ENCODE assay signal across 7 mouse cellular contexts in genomic region chr11:62024234-62024601, GRCm38 (mm10).
DNase-seq lines count a peak whose midpoint lies in the region; ATAC-seq and TF ChIP-seq lines count a peak whose summit lies in the region.

No protein-coding gene starts in this region.

- TF ChIP-seq POLR2A in limb, embryonic 14.5 days (IDR thresholded peaks at IDR 0.05; ENCODE audit: borderline replicate concordance, extremely low read depth, insufficient read depth, insufficient read length) = no peak

- 0 out of 2 replicates have a peak, but pooled peaks cover 3% of the 10 kb centered on the region for H3K4me1 ChIP-seq in limb, embryonic 14.5 days (ENCODE audit: control insufficient read depth, insufficient read depth, low read length)
- peaks cover 18% of the 10 kb centered on the region for H3K4me1 ChIP-seq in limb, embryonic 10.5 days
- H3K4me1 ChIP-seq in forebrain, embryonic 13.5 days = peaks cover 23% of the 10 kb centered on the region
- peaks cover 21% of the 10 kb centered on the region for H3K4me1 ChIP-seq in hindbrain, embryonic 13.5 days (replicated peaks)
- H3K4me1 ChIP-seq in midbrain, postnatal 0 days (ENCODE audit: insufficient read depth, low read length) = no peaks in the 10 kb centered on the region

- H3K36me3 ChIP-seq in limb, embryonic 14.5 days (ENCODE audit: control insufficient read depth, insufficient read depth, low read length) = no peaks in the 10 kb centered on the region
- H3K36me3 ChIP-seq in limb, embryonic 10.5 days = no peaks in the 10 kb centered on the region
- H3K36me3 ChIP-seq in forebrain, embryonic 13.5 days (ENCODE audit: poor library complexity, severe bottlenecking) = no peaks in the 10 kb centered on the region
- H3K36me3 ChIP-seq in hindbrain, embryonic 13.5 days = no peaks in the 10 kb centered on the region
- no peaks in the 10 kb centered on the region for H3K36me3 ChIP-seq in midbrain, postnatal 0 days (ENCODE audit: insufficient read depth, low read length)

- WGBS in limb, embryonic 14.5 days = 64% methylated on average over 8 of the region's 8 CpGs
- 87% methylated on average over 8 of the region's 8 CpGs for WGBS in limb, embryonic 10.5 days
- 10% methylated on average over 8 of the region's 8 CpGs for WGBS in forebrain, embryonic 13.5 days
- 32% methylated on average over 8 of the region's 8 CpGs for WGBS in hindbrain, embryonic 13.5 days
- WGBS in midbrain, postnatal 0 days = 39% methylated on average over 8 of the region's 8 CpGs

- H3K4me2 ChIP-seq in limb, embryonic 14.5 days (replicated peaks; ENCODE audit: low read depth, low read length, severe bottlenecking) = no peak overlapping the region
- peak overlapping the region; percentile 33 for H3K4me2 ChIP-seq in forebrain, embryonic 13.5 days
- H3K4me2 ChIP-seq in hindbrain, embryonic 13.5 days = no peak overlapping the region
- H3K4me2 ChIP-seq in midbrain, postnatal 0 days (ENCODE audit: low read depth, low read length, poor library complexity, severe bottlenecking) = no peak overlapping the region

- H3K9ac ChIP-seq in limb, embryonic 14.5 days (ENCODE audit: low read depth, low read length, severe bottlenecking) = no peak overlapping the region
- H3K9ac ChIP-seq in forebrain, embryonic 13.5 days = no peak overlapping the region
- 0 out of 2 replicates have a peak overlapping the region, but pooled peaks have one; percentile 1 for H3K9ac ChIP-seq in hindbrain, embryonic 13.5 days
- no peak overlapping the region for H3K9ac ChIP-seq in midbrain, postnatal 0 days (replicated peaks; ENCODE audit: low read length, poor library complexity, severe bottlenecking)

- H3K27ac ChIP-seq in limb, embryonic 14.5 days (replicated peaks; ENCODE audit: low read depth, low read length) = no peak overlapping the region
- H3K27ac ChIP-seq in limb, embryonic 10.5 days = no peak overlapping the region
- peak overlapping the region; percentile 38 for H3K27ac ChIP-seq in forebrain, embryonic 13.5 days
- H3K27ac ChIP-seq in hindbrain, embryonic 13.5 days = 0 out of 2 replicates have a peak overlapping the region, but pooled peaks have one; percentile 23
- peak overlapping the region; percentile 55; the same call in 1 of the 2 replicates for H3K27ac ChIP-seq in midbrain, postnatal 0 days (ENCODE audit: low read depth, low read length)

- peak; percentile 37 for DNase-seq in limb, embryonic 14.5 days (ENCODE audit: low spot score)
- DNase-seq in limb, embryonic 10.5 days (ENCODE audit: low spot score) = no peak
- no peak for DNase-seq in midbrain, postnatal 0 days (ENCODE audit: low spot score)
- no peak for DNase-seq in layer of hippocampus, postnatal 36 days

- no peaks in the 10 kb centered on the region for H3K27me3 ChIP-seq in limb, embryonic 14.5 days (ENCODE audit: control insufficient read depth, insufficient read depth, low read length)
- H3K27me3 ChIP-seq in limb, embryonic 10.5 days (ENCODE audit: low read depth, poor library complexity, severe bottlenecking) = no peaks in the 10 kb centered on the region
- no peaks in the 10 kb centered on the region for H3K27me3 ChIP-seq in forebrain, embryonic 13.5 days
- H3K27me3 ChIP-seq in hindbrain, embryonic 13.5 days = no peaks in the 10 kb centered on the region
- H3K27me3 ChIP-seq in midbrain, postnatal 0 days (ENCODE audit: insufficient read depth, low read length) = no peaks in the 10 kb centered on the region

- H3K9me3 ChIP-seq in limb, embryonic 14.5 days (ENCODE audit: control insufficient read depth, low read length) = no peaks in the 10 kb centered on the region
- no peaks in the 10 kb centered on the region for H3K9me3 ChIP-seq in limb, embryonic 10.5 days (replicated peaks)
- no peaks in the 10 kb centered on the region for H3K9me3 ChIP-seq in forebrain, embryonic 13.5 days (replicated peaks)
- no peaks in the 10 kb centered on the region for H3K9me3 ChIP-seq in hindbrain, embryonic 13.5 days
- no peaks in the 10 kb centered on the region for H3K9me3 ChIP-seq in midbrain, postnatal 0 days (ENCODE audit: low read length)

- no peak for TF ChIP-seq CTCF in midbrain, postnatal 0 days (IDR thresholded peaks at IDR 0.05)

- H3K4me3 ChIP-seq in limb, embryonic 14.5 days (replicated peaks; ENCODE audit: low read length) = no peak overlapping the region
- no peak overlapping the region for H3K4me3 ChIP-seq in limb, embryonic 10.5 days
- H3K4me3 ChIP-seq in forebrain, embryonic 13.5 days = no peak overlapping the region
- H3K4me3 ChIP-seq in hindbrain, embryonic 13.5 days = no peak overlapping the region
- no peak overlapping the region for H3K4me3 ChIP-seq in midbrain, postnatal 0 days (ENCODE audit: low read depth, low read length)

- ATAC-seq in limb, embryonic 14.5 days (ENCODE audit: low FRiP score, low read depth) = no peak; the same call in 1 of the 2 replicates
- no peak for ATAC-seq in forebrain, embryonic 13.5 days
- ATAC-seq in hindbrain, embryonic 13.5 days (ENCODE audit: low FRiP score) = no peak
- no peak for ATAC-seq in midbrain, postnatal 0 days (ENCODE audit: low FRiP score)
- no peak for ATAC-seq in granulocyte monocyte progenitor cell, adult 5-6 weeks (replicated peaks; ENCODE audit: poor library complexity, severe bottlenecking)

Comparison
In these comparisons a context has a peak if more than half of its experiments do, and no peak if none do; other contexts are left out.
1. H3K27ac ChIP-seq: peak in forebrain, embryonic 13.5 days (single experiment), hindbrain, embryonic 13.5 days (single experiment) and midbrain, postnatal 0 days (single experiment); none in limb, embryonic 14.5 days (single experiment) and limb, embryonic 10.5 days (single experiment).